Mouse (Mus musculus): ENCODE results near the gene Wdr11. TPM values are rescaled to one million over a fixed set of nuclear protein-coding genes. Genes with fewer than 3 reads are reported as not detected.

Gene Wdr11
- total RNA-seq (2023), result 10 to 100 TPM; 20.3 to 22.6 TPM

GRCm38 (mm10) chr7:129591371-129592131 is at the start of gene Wdr11:
Gene Wdr11, plus strand, starts transcription at chr7:129591863.

